Mouse (Mus musculus) hindbrain, embryonic 15.5 days (tissue): Measurements from ENCODE around the gene Opcml. TPM values are rescaled to one million over a fixed set of nuclear protein-coding genes. Genes with fewer than 3 reads are reported as not detected.

ENCODE experiments used
- ATAC-seq: fragments of 200-750 bp; cut with Nextera tagmentation; 2 replicates; pipeline ENCODE4 v1.8.0; 2017; ENCODE audit warnings: low read depth, moderate number of reproducible peaks, moderate TSS enrichment; ENCODE audit not compliant: low FRiP score
- H3K27ac ChIP-seq: fragments of 300-500 bp; sonication (generic); replicated peaks from 2 replicates; pipeline ENCODE4 v1.5.1; 2015; ENCODE audit warnings: mild to moderate bottlenecking, inconsistent platforms
- H3K27me3 ChIP-seq: fragments of 300-500 bp; sonication (generic); 2 replicates; pipeline ENCODE4 v1.6.1; 2015; ENCODE audit warnings: control low read depth, inconsistent platforms
- H3K36me3 ChIP-seq: fragments of 300-500 bp; sonication (generic); 2 replicates; pipeline ENCODE4 v1.6.1; 2015; ENCODE audit warnings: control low read depth, inconsistent platforms
- H3K4me1 ChIP-seq: fragments of 300-500 bp; sonication (generic); replicated peaks from 2 replicates; pipeline ENCODE4 v1.6.1; 2015; ENCODE audit warnings: control low read depth, inconsistent platforms
- H3K4me2 ChIP-seq: fragments of 300-500 bp; sonication (generic); 2 replicates; pipeline ENCODE4 v1.6.1; 2015; ENCODE audit warnings: moderate library complexity, mild to moderate bottlenecking, inconsistent platforms
- H3K4me3 ChIP-seq: fragments of 300-500 bp; sonication (generic); 2 replicates; pipeline ENCODE4 v1.5.1; 2015; ENCODE audit warnings: mild to moderate bottlenecking, inconsistent platforms
- H3K9ac ChIP-seq: fragments of 300-500 bp; sonication (generic); 2 replicates; pipeline ENCODE4 v1.6.1; 2015; ENCODE audit warnings: inconsistent platforms
- H3K9me3 ChIP-seq: fragments of 300-500 bp; sonication (generic); 2 replicates; pipeline ENCODE4 v1.6.1; 2016; ENCODE audit warnings: control low read depth, inconsistent platforms
- WGBS: fragments of 180-500 bp; shearing (Covaris S2); methylation state at CpG from one replicate; pipeline ENCODE4 v1.1.7; 2015; 5-methylcytosine and 5-hydroxymethylcytosine counted together
- polyA plus RNA-seq: library from polyadenylated mRNA; unstranded; fragments of >200 nt; fragmentation: Nextera tagmentation; extraction: Ambion mirVana; gene quantifications from 2 replicates; pipeline ENCODE4 v1.2.1, GENCODE M21; 2015

Gene Opcml
- polyA plus RNA-seq, 1 experiment from 2014 or later, result 41.8 TPM

DNA sequence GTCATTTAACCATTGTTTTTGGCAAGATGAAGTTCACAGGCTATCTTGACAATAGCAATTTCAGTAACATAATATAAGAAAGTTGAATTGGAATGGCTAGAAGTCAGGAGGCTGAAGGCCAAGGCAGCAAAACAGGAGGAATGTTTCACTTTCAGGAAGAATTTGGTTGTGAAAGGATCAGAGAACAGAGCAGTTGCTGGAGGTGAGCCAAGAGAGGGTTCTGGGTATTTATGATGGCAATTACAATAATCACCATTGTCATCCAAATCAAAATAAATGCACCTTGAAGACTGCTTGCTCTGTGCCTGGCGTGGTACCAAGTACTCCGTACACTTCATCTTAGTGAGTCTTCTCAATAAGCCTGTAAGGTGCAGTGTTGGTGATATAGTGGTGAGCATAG lies 483.2 kb downstream of the Opcml start:
- Histone ChIP-seq H3K4me1 (no peaks in the 10 kb centered on the region), H3K9me3 (no peaks in the 10 kb centered on the region), H3K27me3 (no peaks in the 10 kb centered on the region), H3K4me3 (no peak overlapping the region), H3K9ac (no peak overlapping the region), H3K27ac (no peak overlapping the region), H3K36me3 (no peaks in the 10 kb centered on the region), H3K4me2 (no peak overlapping the region)
- 61% methylated on average over 2 of the region's 2 CpGs for WGBS
- no peak for ATAC-seq

DNA sequence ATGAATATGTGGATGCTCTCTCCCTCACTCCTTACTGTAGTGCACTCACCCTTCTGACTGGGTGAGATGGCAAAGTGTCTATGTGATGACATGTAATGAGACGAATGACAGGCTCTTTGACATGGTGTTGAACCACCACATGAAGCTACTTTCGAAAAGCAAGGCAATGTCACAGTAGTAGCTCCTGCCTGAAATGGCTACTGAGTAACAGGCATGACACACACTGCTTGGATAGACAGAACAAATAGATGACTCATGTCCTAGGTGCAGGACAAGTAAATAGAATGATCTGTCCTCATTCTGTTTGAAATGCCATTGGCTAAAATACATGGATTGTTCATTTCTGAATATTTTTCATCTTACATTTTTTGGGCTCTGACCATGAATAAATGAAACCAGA lies 488.0 kb downstream of the Opcml start:
- Histone ChIP-seq H3K27ac (no peak overlapping the region), H3K4me3 (no peak overlapping the region), H3K9ac (no peak overlapping the region), H3K4me2 (no peak overlapping the region), H3K4me1 (peaks cover 9% of the 10 kb centered on the region; the same call in 1 of the 2 replicates), H3K36me3 (no peaks in the 10 kb centered on the region), H3K27me3 (no peaks in the 10 kb centered on the region), H3K9me3 (no peaks in the 10 kb centered on the region)
- WGBS, result 87% methylated on average over 2 of the region's 2 CpGs
- no peak for ATAC-seq

DNA sequence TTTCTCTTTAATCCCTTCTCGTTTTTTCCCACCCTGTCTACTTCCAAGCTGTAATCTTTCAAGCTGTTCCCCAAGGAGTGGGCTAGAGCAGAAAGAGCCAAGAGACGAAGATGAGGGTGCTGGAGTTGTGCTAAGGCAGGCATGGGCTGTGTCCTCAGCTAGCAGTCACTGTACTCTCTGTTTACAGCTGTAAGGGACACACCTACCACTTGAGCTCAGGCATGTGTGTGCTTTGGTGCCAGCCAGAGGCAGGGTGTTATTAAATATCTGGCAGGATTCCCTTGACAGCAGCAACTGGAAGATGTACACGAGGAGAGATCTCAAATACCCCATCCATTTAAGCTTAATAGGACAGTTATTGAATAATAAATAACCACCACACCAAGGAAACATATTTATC lies 490.4 kb downstream of the Opcml start:
- peaks cover 9% of the 10 kb centered on the region; the same call in 1 of the 2 replicates for H3K4me1 ChIP-seq
- H3K27me3 ChIP-seq, result no peaks in the 10 kb centered on the region
- H3K27ac ChIP-seq, result no peak overlapping the region
- no peaks in the 10 kb centered on the region for H3K9me3 ChIP-seq
- H3K4me3 ChIP-seq, result no peak overlapping the region
- no peak overlapping the region for H3K4me2 ChIP-seq
- 0 out of 2 replicates have a peak, but pooled peaks have one; percentile 48 for ATAC-seq
- 28% methylated on average over 3 of the region's 3 CpGs for WGBS
- H3K36me3 ChIP-seq, result no peaks in the 10 kb centered on the region
- no peak overlapping the region for H3K9ac ChIP-seq

DNA sequence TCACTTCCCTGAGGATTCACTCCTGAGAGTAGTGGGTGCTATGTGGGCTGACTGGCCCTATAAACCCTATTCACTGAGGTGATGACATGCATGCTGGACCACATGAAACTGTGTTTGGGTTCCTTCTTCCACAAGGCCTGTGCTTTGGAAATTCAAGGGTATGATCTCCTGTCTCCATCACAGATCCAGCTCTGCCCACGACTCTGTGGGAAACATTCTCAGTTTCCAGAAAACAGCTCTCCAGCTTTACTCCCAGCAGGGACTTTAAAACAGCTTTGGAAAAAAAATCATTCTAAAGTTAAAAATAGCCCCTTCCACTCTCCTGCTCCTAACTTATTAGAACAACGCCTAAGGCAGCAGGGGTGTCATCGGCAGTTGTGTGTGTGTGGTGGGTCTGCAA lies 491.0 kb downstream of the Opcml start:
- no peaks in the 10 kb centered on the region for H3K36me3 ChIP-seq
- no peaks in the 10 kb centered on the region for H3K9me3 ChIP-seq
- no peak overlapping the region for H3K4me2 ChIP-seq
- no peak overlapping the region for H3K9ac ChIP-seq
- no peak overlapping the region for H3K4me3 ChIP-seq
- no peaks in the 10 kb centered on the region for H3K27me3 ChIP-seq
- WGBS, result 66% methylated on average over 3 of the region's 3 CpGs
- no peak overlapping the region for H3K27ac ChIP-seq
- ATAC-seq, result no peak
- peaks cover 9% of the 10 kb centered on the region; the same call in 1 of the 2 replicates for H3K4me1 ChIP-seq

DNA sequence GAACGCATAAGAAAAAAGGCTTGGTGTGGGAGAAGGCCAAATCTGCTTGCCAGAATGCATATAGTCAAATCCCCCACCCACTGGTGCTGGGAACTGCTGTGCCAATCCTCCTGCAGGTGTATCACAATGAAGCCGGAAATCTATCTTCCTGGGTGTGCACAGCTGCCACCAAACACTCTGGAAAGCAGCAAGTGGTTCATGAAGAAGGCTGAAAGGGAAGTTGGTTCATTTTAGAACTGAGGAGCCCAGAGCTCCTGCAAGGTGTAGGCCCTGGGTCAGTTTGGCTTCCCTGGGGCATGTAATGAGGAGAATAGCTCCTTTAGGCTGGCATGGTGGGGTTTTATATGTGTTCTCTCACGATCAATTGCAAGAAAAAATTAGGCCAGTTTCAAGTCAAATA lies 494.4 kb downstream of the Opcml start:
- Histone ChIP-seq H3K4me3 (no peak overlapping the region), H3K9me3 (no peaks in the 10 kb centered on the region), H3K27ac (no peak overlapping the region), H3K4me1 (peaks cover 9% of the 10 kb centered on the region; the same call in 1 of the 2 replicates), H3K9ac (no peak overlapping the region), H3K27me3 (no peaks in the 10 kb centered on the region), H3K36me3 (no peaks in the 10 kb centered on the region), H3K4me2 (no peak overlapping the region)
- 80% methylated on average over 3 of the region's 3 CpGs for WGBS
- no peak for ATAC-seq

DNA sequence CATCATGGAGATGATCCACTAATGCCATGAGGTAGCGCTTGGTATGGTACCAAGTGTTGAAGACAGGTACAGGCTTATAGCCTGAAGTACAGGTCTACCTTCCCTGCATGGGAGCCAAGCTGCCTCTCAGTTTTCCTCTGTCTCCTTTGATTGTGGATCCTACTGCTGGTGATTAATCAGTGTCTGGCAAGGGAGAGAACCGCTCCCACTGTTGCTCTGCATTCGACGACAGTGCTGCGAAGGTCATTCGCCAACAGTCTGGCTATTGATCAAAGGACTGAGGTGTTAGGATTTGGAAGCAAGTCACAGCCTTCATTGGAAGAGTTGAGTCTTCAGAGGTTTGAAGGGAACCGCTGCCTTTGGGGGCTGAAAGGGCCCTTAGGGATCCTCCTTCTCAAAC lies 495.8 kb downstream of the Opcml start:
- H3K27ac ChIP-seq, result no peak overlapping the region
- no peaks in the 10 kb centered on the region for H3K27me3 ChIP-seq
- H3K9ac ChIP-seq, result no peak overlapping the region
- H3K4me1 ChIP-seq, result peaks cover 4% of the 10 kb centered on the region; the same call in 1 of the 2 replicates
- H3K9me3 ChIP-seq, result no peaks in the 10 kb centered on the region
- no peak for ATAC-seq
- H3K36me3 ChIP-seq, result no peaks in the 10 kb centered on the region
- 79% methylated on average over 7 of the region's 7 CpGs for WGBS
- H3K4me3 ChIP-seq, result no peak overlapping the region
- H3K4me2 ChIP-seq, result no peak overlapping the region

DNA sequence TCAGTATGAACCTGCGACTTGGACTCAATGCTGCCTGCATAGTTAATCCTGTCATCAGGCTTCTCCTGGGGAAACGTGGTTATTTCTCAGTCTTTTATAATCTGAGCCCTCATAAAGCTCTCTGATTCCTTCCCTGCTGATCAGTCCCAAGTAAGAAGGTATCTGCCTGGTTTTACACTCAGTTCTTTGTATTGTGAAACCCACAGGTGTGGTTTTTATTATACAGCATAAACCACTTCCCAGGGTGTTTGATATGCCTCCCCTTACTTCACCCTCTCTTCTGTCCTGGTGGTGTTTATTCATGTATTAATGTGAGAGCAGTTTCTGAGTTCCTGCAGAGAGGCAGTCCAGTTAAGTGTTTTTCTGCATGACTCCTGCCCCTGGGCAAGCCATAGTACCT lies 496.9 kb downstream of the Opcml start:
- 65% methylated on average over 2 of the region's 2 CpGs for WGBS
- no peak overlapping the region for H3K9ac ChIP-seq
- no peaks in the 10 kb centered on the region for H3K4me1 ChIP-seq
- H3K27ac ChIP-seq, result no peak overlapping the region
- no peak for ATAC-seq
- H3K4me2 ChIP-seq, result no peak overlapping the region
- no peaks in the 10 kb centered on the region for H3K9me3 ChIP-seq
- H3K4me3 ChIP-seq, result no peak overlapping the region
- no peaks in the 10 kb centered on the region for H3K27me3 ChIP-seq
- H3K36me3 ChIP-seq, result no peaks in the 10 kb centered on the region

DNA sequence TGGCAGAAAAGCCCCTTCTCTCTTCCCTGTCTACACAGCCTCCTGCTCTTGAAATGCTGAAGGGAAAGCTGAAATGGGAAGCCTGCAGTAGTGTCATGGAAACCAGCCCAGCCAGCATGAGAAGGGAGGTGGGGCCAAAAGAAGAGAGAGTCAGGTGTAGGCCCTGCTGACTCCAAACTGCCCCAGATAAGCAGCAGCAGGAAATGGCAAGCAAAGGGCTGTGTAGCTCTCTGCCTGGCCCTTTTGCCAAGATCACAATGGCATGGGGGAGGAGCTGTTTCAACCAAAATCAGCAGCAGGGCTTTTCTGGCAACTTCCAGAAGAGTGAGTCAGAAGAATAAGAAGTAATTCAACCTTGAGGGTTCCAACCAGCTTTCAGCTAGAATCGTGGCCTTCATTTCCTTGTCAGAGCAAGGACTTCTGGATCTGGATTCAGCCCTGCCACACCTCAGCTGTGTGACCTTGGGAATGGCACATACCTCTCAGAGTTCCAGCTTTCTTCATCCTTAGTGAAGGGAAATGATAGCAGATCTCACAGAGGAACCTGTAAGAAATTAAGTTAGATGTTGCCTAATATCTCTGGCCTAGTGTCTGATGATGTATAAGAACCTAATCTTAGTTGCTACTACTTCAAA lies 499.2 kb downstream of the Opcml start:
- H3K4me1 ChIP-seq, result no peaks in the 10 kb centered on the region
- H3K9ac ChIP-seq, result no peak overlapping the region
- no peak overlapping the region for H3K4me2 ChIP-seq
- 42% methylated on average over 1 of the region's 1 CpGs for WGBS
- no peak overlapping the region for H3K4me3 ChIP-seq
- H3K9me3 ChIP-seq, result peaks cover 3% of the 10 kb centered on the region; the same call in 1 of the 2 replicates
- no peaks in the 10 kb centered on the region for H3K36me3 ChIP-seq
- no peak for ATAC-seq
- no peak overlapping the region for H3K27ac ChIP-seq
- H3K27me3 ChIP-seq, result no peaks in the 10 kb centered on the region

DNA sequence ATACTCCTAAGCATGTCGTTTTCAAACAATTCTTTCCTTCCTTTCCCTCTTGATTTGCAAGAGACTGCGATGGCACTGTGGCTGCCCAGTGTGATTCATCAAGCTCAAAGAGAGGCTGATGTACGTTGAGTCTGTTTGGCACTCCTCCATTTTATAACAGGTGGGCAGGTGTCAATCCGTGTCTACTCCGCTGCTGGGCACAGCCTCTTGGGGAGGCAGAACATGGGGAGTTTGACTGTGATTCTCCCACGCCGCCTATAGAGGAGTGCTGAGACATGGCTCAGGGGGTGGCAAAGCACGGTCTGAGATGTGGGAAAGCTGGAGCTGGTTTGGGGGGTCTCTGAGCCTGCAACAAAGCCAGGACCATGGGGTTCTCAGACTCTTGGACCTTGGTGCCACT lies 513.1 kb downstream of the Opcml start:
- 75% methylated on average over 8 of the region's 8 CpGs for WGBS
- H3K4me1 ChIP-seq, result peaks cover 13% of the 10 kb centered on the region
- H3K9ac ChIP-seq, result no peak overlapping the region
- H3K9me3 ChIP-seq, result no peaks in the 10 kb centered on the region
- no peak overlapping the region for H3K4me3 ChIP-seq
- no peak overlapping the region for H3K27ac ChIP-seq
- H3K27me3 ChIP-seq, result no peaks in the 10 kb centered on the region
- no peak for ATAC-seq
- no peaks in the 10 kb centered on the region for H3K36me3 ChIP-seq
- no peak overlapping the region for H3K4me2 ChIP-seq

DNA sequence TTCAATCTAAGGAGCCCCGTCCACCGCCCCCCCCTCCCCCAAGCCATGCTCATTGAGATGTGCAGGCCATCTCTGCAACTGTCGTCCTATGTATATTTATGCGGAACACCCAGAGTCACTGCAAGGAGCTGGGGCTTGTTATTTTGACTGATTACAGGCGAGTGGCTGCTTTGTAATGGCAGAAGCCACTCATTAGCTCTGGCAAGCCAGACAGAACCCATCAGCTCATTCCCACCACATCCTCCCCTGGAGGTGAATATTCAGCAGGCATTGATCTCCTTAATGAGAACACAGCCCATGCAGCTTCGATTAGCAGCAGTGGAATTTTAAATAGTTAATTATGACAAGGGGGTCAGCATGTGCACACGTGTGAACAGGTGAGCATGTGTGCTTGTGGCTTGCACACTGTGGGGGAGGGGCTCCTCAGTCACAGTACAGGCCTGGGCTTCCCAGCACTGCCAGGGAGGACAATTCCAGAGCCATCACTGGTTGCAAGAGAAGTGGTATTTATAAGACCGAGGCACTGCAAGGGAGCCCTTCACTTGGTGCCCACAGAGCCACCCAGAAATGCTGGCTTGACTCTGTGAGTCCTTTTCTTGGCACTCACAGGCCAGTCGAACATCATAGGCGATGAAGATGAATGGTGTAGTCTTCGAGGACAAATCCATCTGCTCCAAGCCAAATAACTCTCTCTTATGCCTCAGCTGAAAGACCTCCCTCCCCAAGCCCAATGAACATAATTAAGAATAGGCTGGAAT lies 516.0 kb downstream of the Opcml start:
- 46% methylated on average over 11 of the region's 11 CpGs for WGBS
- ATAC-seq, result peak; percentile 64
- no peak overlapping the region for H3K27ac ChIP-seq

DNA sequence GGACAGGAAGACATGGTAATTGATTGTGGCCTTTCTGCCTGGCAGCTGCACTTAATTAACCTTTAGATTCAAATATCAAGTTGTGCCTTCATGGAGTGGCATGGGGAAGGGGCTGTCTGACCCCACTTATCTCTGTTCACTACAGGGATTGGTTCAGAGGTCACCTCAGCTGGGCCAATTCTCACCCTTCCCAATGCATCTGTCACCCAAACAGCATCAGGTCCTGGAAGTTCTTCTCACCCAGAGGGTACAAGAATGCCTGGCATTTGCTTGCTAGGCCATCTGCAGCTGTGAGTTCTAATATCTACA lies 516.5 kb downstream of the Opcml start:
- peaks cover 13% of the 10 kb centered on the region for H3K4me1 ChIP-seq
- H3K36me3 ChIP-seq, result no peaks in the 10 kb centered on the region
- H3K9me3 ChIP-seq, result no peaks in the 10 kb centered on the region
- no peak overlapping the region for H3K4me3 ChIP-seq
- H3K27ac ChIP-seq, result no peak overlapping the region
- no peak overlapping the region for H3K4me2 ChIP-seq
- peak; percentile 20; the same call in 1 of the 2 replicates for ATAC-seq
- no peaks in the 10 kb centered on the region for H3K27me3 ChIP-seq
- no peak overlapping the region for H3K9ac ChIP-seq

More for the DNA sequence above, 516.0 kb downstream of the Opcml start:
- H3K9ac ChIP-seq, result no peak overlapping the region
- H3K36me3 ChIP-seq, result no peaks in the 10 kb centered on the region
- H3K4me2 ChIP-seq, result no peak overlapping the region
- H3K4me3 ChIP-seq, result no peak overlapping the region
- peaks cover 13% of the 10 kb centered on the region for H3K4me1 ChIP-seq
- no peaks in the 10 kb centered on the region for H3K27me3 ChIP-seq
- H3K9me3 ChIP-seq, result no peaks in the 10 kb centered on the region

DNA sequence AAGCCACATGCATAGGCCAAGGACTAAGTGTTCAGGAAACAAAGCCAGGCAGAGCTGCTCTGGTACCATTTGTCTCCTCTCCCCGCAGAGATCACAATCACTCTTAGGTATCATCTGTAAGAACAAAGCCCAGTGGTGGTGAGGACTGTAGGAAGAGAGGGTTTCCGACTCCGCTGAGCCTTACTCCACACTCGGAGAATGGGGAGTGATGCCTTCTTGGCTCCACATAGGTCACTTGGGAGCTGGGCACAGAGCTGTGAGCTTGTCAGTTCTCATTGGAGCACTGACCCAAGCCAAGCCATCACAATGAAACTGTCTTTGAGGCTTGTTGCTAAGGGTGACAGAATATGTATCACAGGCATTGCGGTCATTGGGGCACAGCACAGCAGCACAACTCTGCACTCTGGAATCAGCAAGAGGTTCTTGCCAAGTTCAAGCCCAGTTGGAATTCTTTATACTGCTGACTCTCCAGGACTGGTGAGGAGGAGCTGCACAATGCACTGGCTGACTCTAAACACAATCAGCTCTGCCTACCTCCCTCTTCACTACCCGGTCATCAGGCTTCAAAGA lies 517.0 kb downstream of the Opcml start:
- H3K4me2 ChIP-seq, result no peak overlapping the region
- WGBS, result 59% methylated on average over 6 of the region's 6 CpGs
- H3K36me3 ChIP-seq, result no peaks in the 10 kb centered on the region
- ATAC-seq, result peak; percentile 67; the same call in 1 of the 2 replicates
- no peaks in the 10 kb centered on the region for H3K27me3 ChIP-seq
- H3K9ac ChIP-seq, result no peak overlapping the region
- no peak overlapping the region for H3K4me3 ChIP-seq
- H3K9me3 ChIP-seq, result no peaks in the 10 kb centered on the region
- H3K27ac ChIP-seq, result no peak overlapping the region
- peaks cover 13% of the 10 kb centered on the region for H3K4me1 ChIP-seq
